Mouse (Mus musculus) cerebellum, postnatal 10 days (tissue): Measurements from ENCODE around the gene Smtnl1.

Source experiments
- DNase-seq, 2 experiments: peaks; one replicate each; pipeline ENCODE4 v3.0.0; 2021; ENCODE audit warnings: mixed read lengths in 2 of 2

Smtnl1 gene

GRCm38 (mm10) chr2:84822552-84822951, at the start of gene Smtnl1:
Gene Smtnl1, minus strand, starts transcription at chr2:84822652.
- DNase-seq: no peak

GRCm38 (mm10) chr2:84870623-84871160, 48.2 kb upstream of the Smtnl1 start:
- peak; percentile 29 to 60 for DNase-seq

- peak in 1 of 2 experiments; percentile 25 for DNase-seq
Observed at GRCm38 (mm10) chr2:84868977-84869376, 46.5 kb upstream of the Smtnl1 start.

- DNase-seq: peak; percentile 80 to 85
Observed at GRCm38 (mm10) chr2:84868521-84868943, 46.1 kb upstream of the Smtnl1 start.

DNA sequence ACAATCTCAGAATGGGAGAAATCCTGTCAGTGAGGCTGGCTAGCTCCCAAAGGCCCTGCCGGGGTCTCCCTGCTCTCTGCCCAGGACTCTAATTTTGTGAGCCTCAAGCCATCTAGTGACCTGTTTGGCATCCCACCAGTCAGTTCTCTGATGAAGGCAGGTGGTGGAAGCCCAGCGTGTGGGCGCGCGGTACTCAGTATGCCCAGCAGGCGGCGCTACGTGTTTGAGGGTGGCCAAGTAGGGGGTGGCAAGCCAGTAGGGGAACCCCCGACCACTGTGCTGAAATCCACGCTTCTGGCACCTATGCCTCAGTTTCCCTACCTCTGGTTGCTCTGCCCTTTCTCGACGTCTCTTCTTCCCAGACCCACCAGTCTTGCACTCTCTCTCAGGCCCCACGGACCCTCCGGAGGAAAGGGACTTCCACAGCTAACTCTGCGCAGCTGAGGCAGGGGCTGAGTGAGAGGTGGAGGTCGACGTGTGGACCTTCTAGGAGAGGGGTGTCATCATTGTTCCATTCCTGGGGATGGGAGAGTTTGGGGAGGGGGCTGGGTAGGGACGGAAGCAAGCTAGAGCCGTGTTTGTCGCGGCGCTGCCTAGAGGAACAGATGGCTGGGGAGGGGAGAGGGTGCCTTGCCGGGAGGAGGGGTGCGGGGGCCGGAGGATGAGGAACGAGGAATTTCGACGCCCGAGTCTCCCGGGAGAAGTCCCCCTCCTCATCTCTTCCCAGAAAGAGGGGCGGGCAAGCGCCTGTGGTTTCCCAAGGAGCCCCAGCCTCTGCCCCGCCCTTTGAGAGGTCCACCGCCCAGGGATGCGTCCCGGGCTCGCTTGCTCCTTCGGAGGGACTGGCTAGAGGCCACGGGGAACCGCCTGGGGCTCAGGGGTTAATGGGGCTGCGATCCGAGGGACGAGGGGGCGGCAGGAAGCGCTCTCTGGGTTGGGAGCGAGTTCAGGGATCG, 43.4 kb upstream of the Smtnl1 start:
- DNase-seq: peak; percentile 77 to 79

GRCm38 (mm10) chr2:84862231-84862630, 39.8 kb upstream of the Smtnl1 start:
- no peak for DNase-seq

- no peak for DNase-seq
Observed at GRCm38 (mm10) chr2:84861430-84861829, 39.0 kb upstream of the Smtnl1 start.

- DNase-seq: no peak
Observed at GRCm38 (mm10) chr2:84859991-84860780, 37.7 kb upstream of the Smtnl1 start.

- DNase-seq: no peak
Observed at GRCm38 (mm10) chr2:84858551-84858950, 36.1 kb upstream of the Smtnl1 start.

- DNase-seq: peak; percentile 69 to 70
Observed at GRCm38 (mm10) chr2:84855732-84856131, 33.3 kb upstream of the Smtnl1 start.

DNA sequence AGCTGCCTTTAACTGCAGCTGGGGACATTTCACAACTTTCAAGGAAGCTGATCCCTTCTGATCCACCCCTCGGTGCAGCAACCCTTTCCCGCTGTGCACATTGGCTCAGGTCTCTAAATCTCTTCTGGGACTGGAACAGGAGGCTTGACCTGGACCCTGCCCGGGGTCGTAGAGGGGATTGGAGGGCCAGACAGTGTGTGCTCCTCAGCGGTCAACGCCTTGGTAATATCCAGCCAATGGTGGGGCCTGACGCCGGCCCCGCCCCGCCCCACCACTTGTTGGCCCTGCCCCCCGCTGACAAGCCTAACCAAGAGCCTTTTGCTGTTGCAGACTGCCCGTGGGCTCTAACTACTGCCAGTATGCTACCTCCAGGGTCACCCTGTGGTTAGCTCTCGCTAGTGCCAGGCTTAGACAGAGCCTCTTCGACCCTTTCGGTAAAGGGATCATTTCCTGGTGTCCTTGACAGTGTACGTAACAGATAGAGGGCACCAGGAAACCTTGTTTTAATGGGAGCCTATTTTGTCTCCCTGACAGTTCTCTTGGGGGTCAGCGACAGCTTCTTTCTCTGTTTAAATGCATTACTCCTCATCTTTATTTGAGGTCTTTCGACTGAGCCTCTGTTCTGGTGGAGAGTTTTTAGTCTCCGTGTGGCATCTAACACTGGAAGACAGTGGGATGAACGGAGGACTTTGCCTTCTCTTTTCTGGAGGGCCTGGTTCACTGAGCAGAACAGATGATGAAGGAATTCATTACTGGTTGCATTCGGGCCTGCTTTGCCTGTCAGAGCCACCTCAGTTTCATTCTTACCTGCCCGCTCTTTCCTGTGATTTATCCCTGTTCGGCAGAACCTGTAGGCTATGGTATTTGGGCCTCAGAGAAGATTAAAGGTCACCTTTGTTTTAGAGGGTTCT, 28.9 kb upstream of the Smtnl1 start:
- DNase-seq: peak in 1 of 2 experiments; percentile 41

DNA sequence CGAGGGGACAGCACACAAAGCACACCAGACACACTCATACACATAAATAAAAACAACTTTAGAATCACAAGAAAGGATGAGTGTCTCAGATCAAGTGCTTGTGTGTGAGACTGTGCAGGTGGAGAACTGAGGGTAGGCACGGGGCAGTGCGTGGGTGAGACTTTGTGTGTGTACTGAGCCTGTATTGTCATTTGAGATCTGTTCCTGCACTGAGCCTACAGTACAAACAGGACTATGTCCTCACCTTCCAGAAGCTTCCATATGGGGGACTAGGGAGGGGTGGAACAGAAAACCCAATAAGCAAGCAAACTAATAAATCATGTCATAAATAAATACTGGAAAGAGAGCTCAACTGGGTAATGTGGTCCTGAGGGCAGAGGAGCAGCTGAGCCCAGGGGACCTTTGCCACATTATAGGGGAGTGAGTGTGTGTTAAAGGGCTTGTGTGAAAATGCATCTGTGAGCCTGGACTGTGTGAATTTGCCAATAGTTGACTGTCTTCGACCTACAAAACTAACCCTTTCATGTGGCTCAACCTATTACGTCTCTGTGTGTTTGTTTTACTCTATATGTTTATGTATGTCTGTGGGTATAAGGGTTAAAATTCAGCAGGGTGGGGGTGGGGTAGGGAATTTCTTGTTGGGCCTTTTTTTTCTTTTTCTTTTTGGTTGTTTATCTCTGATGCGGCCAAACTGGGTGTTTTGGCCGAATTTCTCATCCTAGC, 28.1 kb upstream of the Smtnl1 start:
- no peak for DNase-seq

- DNase-seq: no peak
Observed at GRCm38 (mm10) chr2:84845226-84845625, 22.8 kb upstream of the Smtnl1 start.

GRCm38 (mm10) chr2:84843654-84844053, 21.2 kb upstream of the Smtnl1 start:
- DNase-seq: no peak

DNA sequence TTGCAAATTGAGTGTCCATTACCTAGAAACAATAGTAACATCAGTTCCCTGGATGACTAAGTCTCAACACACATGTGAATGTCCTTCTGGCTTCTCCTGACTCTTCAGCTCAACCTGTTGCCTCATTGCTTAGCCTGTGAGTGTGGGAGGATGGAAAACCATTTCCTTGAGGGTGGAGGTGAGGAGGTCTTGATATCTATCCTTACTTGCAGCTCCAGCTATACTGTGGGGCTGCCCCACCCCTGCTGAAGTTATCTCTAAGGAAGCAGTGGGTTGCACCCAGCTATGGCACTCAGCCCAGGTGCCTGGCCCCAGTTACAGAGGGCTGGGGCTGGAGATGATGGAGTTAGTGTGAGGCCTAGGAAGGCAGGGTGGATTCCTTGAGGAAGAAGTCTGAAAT, 19.5 kb upstream of the Smtnl1 start:
- no peak for DNase-seq

DNA sequence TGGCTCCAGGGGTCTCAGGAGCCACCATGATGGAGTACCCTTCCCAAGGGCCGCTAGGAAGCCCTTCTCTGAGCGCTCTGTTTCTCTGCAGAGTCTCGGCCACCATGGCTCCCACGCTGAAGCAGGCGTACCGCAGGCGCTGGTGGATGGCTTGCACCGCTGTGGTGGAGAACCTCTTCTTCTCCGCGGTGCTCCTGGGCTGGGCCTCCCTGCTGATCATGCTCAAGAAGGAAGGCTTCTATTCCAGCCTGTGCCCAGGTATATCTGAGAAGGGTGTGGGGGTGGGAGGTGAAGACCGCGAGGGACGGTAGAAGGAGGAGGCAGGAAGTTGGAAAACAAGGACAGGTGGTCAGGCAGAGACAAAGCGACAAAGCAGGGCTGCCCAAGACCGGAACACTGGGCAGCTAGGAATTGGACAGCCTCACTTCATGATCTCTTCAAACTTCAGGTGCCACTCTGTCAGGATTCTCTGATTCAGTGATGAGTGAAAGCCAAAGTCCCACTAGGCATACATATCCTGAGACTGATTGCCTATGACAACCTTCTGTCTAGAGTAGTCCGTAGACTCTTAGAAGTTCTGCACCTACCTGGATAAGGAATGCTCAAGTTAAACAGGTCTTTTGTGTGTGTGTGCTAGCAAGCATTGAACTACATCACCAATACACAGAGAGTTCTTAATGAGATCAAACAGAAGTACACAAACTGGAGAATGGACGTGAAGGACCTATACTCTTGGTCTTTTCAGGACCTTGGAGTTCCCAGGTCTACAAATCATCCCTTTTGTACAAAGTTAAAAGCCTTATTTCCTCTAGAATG, 18.5 kb upstream of the Smtnl1 start:
- DNase-seq: no peak

- DNase-seq: peak; percentile 66 to 69
Observed at GRCm38 (mm10) chr2:84840016-84840747, 17.7 kb upstream of the Smtnl1 start.

DNA sequence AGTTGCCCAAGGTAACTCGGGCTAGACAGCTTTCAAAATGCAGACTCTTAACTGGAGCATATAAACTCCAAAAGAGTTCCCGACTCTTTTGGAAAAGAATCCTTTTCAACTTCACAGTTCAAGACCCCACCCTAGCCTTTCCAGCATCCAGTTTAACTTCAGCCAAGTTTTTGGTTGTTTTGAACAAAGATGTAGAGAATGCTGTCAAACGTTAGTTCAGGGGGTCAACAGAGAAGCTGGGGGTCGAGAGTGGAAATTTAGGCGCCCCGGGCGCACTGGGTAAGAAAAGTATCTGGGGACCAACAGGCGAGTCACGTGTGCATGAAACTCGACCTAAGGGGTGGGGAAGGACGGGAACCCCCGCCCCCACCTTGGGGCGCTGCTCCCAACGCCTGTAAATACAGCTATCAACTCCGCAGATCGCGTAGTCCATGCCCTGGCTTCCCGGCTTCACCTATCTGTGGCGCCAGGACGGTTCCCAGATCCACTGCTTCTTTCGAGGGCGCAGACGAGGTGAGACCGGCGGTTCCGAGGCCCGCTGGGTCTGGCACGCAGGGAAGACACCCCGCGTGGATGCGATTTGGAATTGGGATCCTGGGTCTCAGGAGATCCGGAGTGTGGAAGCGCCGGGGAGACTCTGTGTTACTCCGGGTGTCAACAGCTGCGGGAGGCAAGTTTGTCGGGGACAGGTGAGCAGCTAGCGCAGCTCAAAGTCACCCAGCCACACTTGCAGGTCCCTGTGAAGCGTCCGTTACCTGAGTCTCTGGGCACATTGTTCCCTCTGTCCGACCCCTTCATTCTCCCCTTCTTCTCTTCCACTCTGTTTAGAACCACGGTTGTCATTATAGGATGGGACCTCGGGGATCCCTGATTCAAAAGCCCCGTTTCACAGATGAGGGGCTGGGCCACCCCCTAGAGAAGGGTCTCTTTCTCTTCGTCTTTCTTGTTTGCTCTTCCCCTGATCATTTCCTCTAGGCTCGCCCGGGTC, 16.8 kb upstream of the Smtnl1 start:
- DNase-seq: peak; percentile 19 to 20

DNA sequence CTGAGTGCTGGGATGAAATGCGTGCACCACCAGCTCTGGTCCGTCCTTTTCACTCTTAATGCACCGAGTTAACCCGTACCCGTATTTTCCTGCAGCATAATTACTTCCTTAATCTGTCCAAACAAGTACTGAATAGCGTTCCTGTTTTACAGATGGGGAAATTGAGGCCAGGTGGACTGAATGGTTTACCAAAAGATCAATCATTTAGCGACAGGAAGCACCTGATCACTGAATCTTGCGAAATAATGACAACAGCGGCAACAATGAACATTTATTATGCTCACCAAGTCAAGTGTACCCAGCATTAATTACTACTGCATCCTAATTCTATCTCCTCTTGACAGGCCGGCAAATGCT, 16.1 kb upstream of the Smtnl1 start, which contains the start of gene Slc43a1:
Gene Slc43a1, plus strand, starts transcription at position 258 of the 357 bp plus-strand sequence.
- DNase-seq: no peak
